Mouse (Mus musculus): Measurements from ENCODE around the gene Ano7. TPM values are rescaled to one million over a fixed set of nuclear protein-coding genes. Genes with fewer than 3 reads are reported as not detected.
"Not testable (repeated sequence)": the region's sequence is repeated elsewhere in the genome, so short reads cannot be mapped to it uniquely, and the experiment has no call there.

The Ano7 gene
- polyA plus RNA-seq, 1 experiment from 2014 or later = not detected

- 16% methylated on average over 37 of the region's 38 CpGs for WGBS (ENCODE audit: missing documents)
- H3K27ac ChIP-seq = no peak overlapping the region
- H3K36me3 ChIP-seq (ENCODE audit: inconsistent target) = peaks cover 1% of the 10 kb centered on the region; the same call in 1 of the 2 replicates
- peak overlapping the region; percentile 30 for H3K4me3 ChIP-seq (ENCODE audit: inconsistent target)
- H3K79me2 ChIP-seq (ENCODE audit: inconsistent target) = no peaks in the 10 kb centered on the region
Measured at GRCm38 (mm10) chr1:93401191-93402052, 27.7 kb downstream of the Ano7 start.

- Histone ChIP-seq H3K27ac (no peak overlapping the region), H3K4me3 (ENCODE audit: inconsistent target) (no peak overlapping the region), H3K36me3 (ENCODE audit: inconsistent target) (peaks cover 21% of the 10 kb centered on the region), H3K79me2 (ENCODE audit: inconsistent target) (no peaks in the 10 kb centered on the region)
- 65% methylated on average over 4 of the region's 4 CpGs for WGBS (ENCODE audit: missing documents)
Measured at GRCm38 (mm10) chr1:93403403-93403802, 29.7 kb downstream of the Ano7 start.

GRCm38 (mm10) chr1:93432087-93432486 is 58.4 kb downstream of the Ano7 start:
- H3K79me2 ChIP-seq (ENCODE audit: inconsistent target) = no peaks in the 10 kb centered on the region; the same call in 1 of the 2 replicates
- H3K4me3 ChIP-seq (ENCODE audit: inconsistent target) = no peak overlapping the region
- 87% methylated on average over 6 of the region's 6 CpGs for WGBS (ENCODE audit: missing documents)
- peaks cover 78% of the 10 kb centered on the region for H3K36me3 ChIP-seq (ENCODE audit: inconsistent target)
- no peak overlapping the region for H3K27ac ChIP-seq

- Histone ChIP-seq H3K79me2 (ENCODE audit: inconsistent target) (peaks cover 47% of the 10 kb centered on the region), H3K27ac (no peak overlapping the region), H3K4me3 (ENCODE audit: inconsistent target) (no peak overlapping the region), H3K36me3 (ENCODE audit: inconsistent target) (peaks cover 65% of the 10 kb centered on the region)
- 87% methylated on average over 1 of the region's 1 CpGs for WGBS (ENCODE audit: missing documents)
Measured at GRCm38 (mm10) chr1:93439321-93439720, 65.6 kb downstream of the Ano7 start.

GRCm38 (mm10) chr1:93444405-93445110 is 70.8 kb downstream of the Ano7 start:
- WGBS (ENCODE audit: missing documents) = under 1% methylated on average over 18 of the region's 18 CpGs
- Histone ChIP-seq H3K27ac (peak overlapping the region; percentile 66), H3K79me2 (ENCODE audit: inconsistent target) (peaks cover 63% of the 10 kb centered on the region)

DNA sequence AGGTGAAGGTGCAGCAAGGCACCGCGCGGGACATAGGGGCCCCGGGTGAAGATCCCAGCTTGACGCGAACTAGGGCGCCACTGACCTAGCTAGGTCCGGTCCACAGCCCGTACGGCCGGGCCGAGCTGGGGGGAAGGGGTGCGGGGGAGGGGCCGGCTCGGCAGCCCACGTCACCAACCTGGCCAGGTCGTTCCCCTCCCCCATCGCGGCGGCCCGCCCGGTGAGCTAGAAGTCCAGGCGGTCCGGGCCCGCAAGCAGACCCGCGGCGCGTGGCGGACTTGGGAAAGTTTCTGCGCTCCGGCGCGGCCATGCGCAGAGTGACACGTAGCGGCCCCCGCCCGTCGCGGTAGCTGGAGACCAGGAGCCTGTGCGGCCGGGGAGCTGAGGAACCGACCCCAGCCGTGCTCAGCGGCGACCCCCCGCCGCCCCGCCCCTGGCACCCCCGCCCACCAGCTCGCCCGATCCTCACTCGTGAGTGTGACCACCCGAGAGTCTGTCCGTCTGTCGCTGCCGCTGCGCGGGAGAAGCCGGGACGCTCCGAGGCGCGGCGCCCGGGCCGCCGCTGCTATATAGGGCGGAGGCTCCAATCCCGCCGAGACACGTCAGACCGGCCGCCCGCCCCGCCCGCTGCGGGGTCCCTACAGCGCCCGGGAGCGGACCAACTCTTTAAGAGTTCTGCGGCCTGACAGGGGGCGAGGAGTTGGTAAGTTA is 71.5 kb downstream of the Ano7 start:
- WGBS (ENCODE audit: missing documents) = under 1% methylated on average over 81 of the region's 84 CpGs
- Histone ChIP-seq H3K27ac (peak overlapping the region; percentile 66), H3K79me2 (ENCODE audit: inconsistent target) (peaks cover 57% of the 10 kb centered on the region), H3K4me3 (ENCODE audit: inconsistent target) (peak overlapping the region; percentile 63), H3K36me3 (ENCODE audit: inconsistent target) (peaks cover 14% of the 10 kb centered on the region; the same call in 1 of the 2 replicates)

More at GRCm38 (mm10) chr1:93444405-93445110, 70.8 kb downstream of the Ano7 start:
- Histone ChIP-seq H3K36me3 (ENCODE audit: inconsistent target) (peaks cover 20% of the 10 kb centered on the region), H3K4me3 (ENCODE audit: inconsistent target) (peak overlapping the region; percentile 63)

DNA sequence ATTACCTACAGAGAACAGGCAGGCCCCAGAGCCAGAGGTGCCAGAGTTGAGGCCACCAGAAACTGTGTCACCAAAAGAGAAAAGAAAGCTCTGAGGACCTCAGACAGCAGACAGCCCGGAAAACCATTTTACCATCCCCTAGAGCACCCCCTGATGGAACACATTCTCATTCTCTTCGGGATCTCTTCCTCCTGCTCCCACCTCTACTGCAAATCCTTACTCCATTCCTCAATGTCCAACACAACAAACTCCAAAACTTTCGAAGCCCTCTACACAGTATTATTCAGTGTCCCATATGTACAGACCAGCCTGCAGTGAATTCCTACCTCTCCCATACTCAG is 72.1 kb downstream of the Ano7 start:
- peaks cover 52% of the 10 kb centered on the region for H3K79me2 ChIP-seq (ENCODE audit: inconsistent target)
- WGBS (ENCODE audit: missing documents) = 8% methylated on average over 3 of the region's 3 CpGs
- H3K36me3 ChIP-seq (ENCODE audit: inconsistent target) = peaks cover 9% of the 10 kb centered on the region; the same call in 1 of the 2 replicates
- H3K4me3 ChIP-seq (ENCODE audit: inconsistent target) = peak overlapping the region; percentile 52
- peak overlapping the region; percentile 22; the same call in 1 of the 2 replicates for H3K27ac ChIP-seq

GRCm38 (mm10) chr1:93450118-93450517 is 76.4 kb downstream of the Ano7 start:
- not testable (repeated sequence) for H3K36me3 ChIP-seq (ENCODE audit: inconsistent target); H3K4me3 ChIP-seq (ENCODE audit: inconsistent target); H3K27ac ChIP-seq
- H3K79me2 ChIP-seq (ENCODE audit: inconsistent target) = peaks cover 12% of the 10 kb centered on the region; the same call in 1 of the 2 replicates
- 85% methylated on average over 2 of the region's 5 CpGs for WGBS (ENCODE audit: missing documents)

GRCm38 (mm10) chr1:93453721-93454255 is 80.1 kb downstream of the Ano7 start:
- H3K79me2 ChIP-seq (ENCODE audit: inconsistent target) = peaks cover 18% of the 10 kb centered on the region; the same call in 1 of the 2 replicates
- no peak overlapping the region for H3K27ac ChIP-seq
- no peak overlapping the region for H3K4me3 ChIP-seq (ENCODE audit: inconsistent target)
- no peaks in the 10 kb centered on the region for H3K36me3 ChIP-seq (ENCODE audit: inconsistent target)

Other genes with a start within 250 kb of the Ano7 start
- gene Agxt, start 238.7 kb upstream of the Ano7 start, polyA plus RNA-seq (2018) = not detected in 3 replicates
- gene 2310007B03Rik, start 213.0 kb upstream of the Ano7 start, polyA plus RNA-seq (2018) = not detected in 3 replicates
- gene Crocc2, start 205.2 kb upstream of the Ano7 start, polyA plus RNA-seq (2018) = not detected in 3 replicates
- 0.04 TPM in 2 of 3 replicates, not detected in the other for gene Sned1, start 138.1 kb upstream of the Ano7 start, polyA plus RNA-seq (2018)
- gene Mterf4, start 68.0 kb upstream of the Ano7 start, polyA plus RNA-seq (2018) = 9.7 to 12.9 TPM (median 12.8 TPM) in 3 replicates
- gene Ppp1r7, start 31.1 kb upstream of the Ano7 start, polyA plus RNA-seq (2018) = 20.2 to 21.5 TPM (median 20.8 TPM) in 3 replicates
- gene Pask, start 30.4 kb upstream of the Ano7 start, polyA plus RNA-seq (2018) = 0.56 to 2.4 TPM (median 0.61 TPM) in 3 replicates
- gene Hdlbp, start 104.9 kb downstream of the Ano7 start, polyA plus RNA-seq (2018) = 89.3 to 145 TPM (median 94.5 TPM) in 3 replicates
- 0.95 to 4.0 TPM (median 1.7 TPM) in 3 replicates for gene Farp2, start 138.1 kb downstream of the Ano7 start, polyA plus RNA-seq (2018)

Measured in macrophage (primary cell).